Mouse (Mus musculus): ENCODE results near the gene Phlda3.
A peak's percentile ranks its signal among the peaks of the same experiment; 100 is the strongest.

Gene Phlda3

GRCm38 (mm10) chr1:135765645-135766591 lies at the start of gene Phlda3:
Phlda3 (plus strand) TSS chr1:135766119.
- peak; percentile 64 for DNase-seq

- DNase-seq, result peak; percentile 45
Observed at GRCm38 (mm10) chr1:135719486-135719885, 46.4 kb upstream of the Phlda3 start.

GRCm38 (mm10) chr1:135719983-135720382 lies 45.9 kb upstream of the Phlda3 start, which contains the start of gene Csrp1:
Csrp1 (plus strand) TSS chr1:135720061.
- DNase-seq, result no peak

GRCm38 (mm10) chr1:135723016-135723415 lies 42.9 kb upstream of the Phlda3 start:
- no peak for DNase-seq

GRCm38 (mm10) chr1:135724134-135724533 lies 41.8 kb upstream of the Phlda3 start:
- DNase-seq, result no peak

- no peak for DNase-seq
Observed at GRCm38 (mm10) chr1:135725324-135725723, 40.6 kb upstream of the Phlda3 start.

- no peak for DNase-seq
Observed at GRCm38 (mm10) chr1:135725936-135726335, 40.0 kb upstream of the Phlda3 start.

GRCm38 (mm10) chr1:135728631-135729366 lies 37.1 kb upstream of the Phlda3 start:
- DNase-seq, result peak; percentile 89

GRCm38 (mm10) chr1:135729367-135729713 lies 36.6 kb upstream of the Phlda3 start:
- DNase-seq, result peak; percentile 87

GRCm38 (mm10) chr1:135729821-135730220 lies 36.1 kb upstream of the Phlda3 start:
- DNase-seq, result no peak

GRCm38 (mm10) chr1:135730296-135730695 lies 35.6 kb upstream of the Phlda3 start:
- no peak for DNase-seq

GRCm38 (mm10) chr1:135731393-135731792 lies 34.5 kb upstream of the Phlda3 start:
- DNase-seq, result no peak

- DNase-seq, result no peak
Observed at GRCm38 (mm10) chr1:135731897-135732684, 33.8 kb upstream of the Phlda3 start.

GRCm38 (mm10) chr1:135734225-135734937 lies 31.5 kb upstream of the Phlda3 start:
- DNase-seq, result peak; percentile 87

- no peak for DNase-seq
Observed at GRCm38 (mm10) chr1:135735460-135735859, 30.5 kb upstream of the Phlda3 start.

- DNase-seq, result no peak
Observed at GRCm38 (mm10) chr1:135744987-135745386, 20.9 kb upstream of the Phlda3 start.

- no peak for DNase-seq
Observed at GRCm38 (mm10) chr1:135746248-135746647, 19.7 kb upstream of the Phlda3 start.

GRCm38 (mm10) chr1:135752737-135753348 lies 13.1 kb upstream of the Phlda3 start:
- peak; percentile 94 for DNase-seq

- no peak for DNase-seq
Observed at GRCm38 (mm10) chr1:135755287-135755686, 10.6 kb upstream of the Phlda3 start.

- DNase-seq, result no peak
Observed at GRCm38 (mm10) chr1:135755913-135756312, 10.0 kb upstream of the Phlda3 start.

GRCm38 (mm10) chr1:135757287-135757686 lies 8.6 kb upstream of the Phlda3 start:
- no peak for DNase-seq

- no peak for DNase-seq
Observed at GRCm38 (mm10) chr1:135759685-135760084, 6.2 kb upstream of the Phlda3 start.
